Mouse (Mus musculus) bone marrow, adult 2 months (tissue): ENCODE measurements around the gene Sorbs1. TPM values are rescaled to one million over a fixed set of nuclear protein-coding genes. Genes with fewer than 3 reads are reported as not detected.

Source experiments
- H3K27ac ChIP-seq: fragments of 200-500 bp; 2 replicates; pipeline ENCODE4 v1.5.1; 2012; ENCODE audit warnings: low read depth, mild to moderate bottlenecking, control low read depth, inconsistent platforms, low read length; ENCODE audit not compliant: control insufficient read depth, poor library complexity, insufficient read depth
- H3K4me1 ChIP-seq: fragments of 200-500 bp; 2 replicates; pipeline ENCODE4 v1.6.1; 2011; ENCODE audit warnings: low read length; ENCODE audit not compliant: control insufficient read depth, insufficient read depth
- H3K4me3 ChIP-seq: fragments of 200-500 bp; replicated peaks from 2 replicates; pipeline ENCODE3; 2011; ENCODE audit warnings: mild to moderate bottlenecking, low read depth, low read length, control low read depth; ENCODE audit not compliant: control insufficient read depth
- CTCF ChIP-seq: fragments of 200-500 bp; IDR thresholded peaks from 2 replicates; pipeline ENCODE4 v1.5.1; 2011; ENCODE audit warnings: low read length, control low read depth; ENCODE audit not compliant: control insufficient read depth, insufficient read depth
- POLR2A ChIP-seq: fragments of 200-500 bp; IDR thresholded peaks from 2 replicates; pipeline ENCODE4 v1.6.1; 2011; ENCODE audit warnings: low read depth, mild to moderate bottlenecking, control low read depth, low read length, borderline replicate concordance; ENCODE audit not compliant: control insufficient read depth
- WGBS: fragments of 180-500 bp; shearing (Covaris S2); methylation state at CpG from one replicate; pipeline ENCODE4 v1.1.7; 2018; 5-methylcytosine and 5-hydroxymethylcytosine counted together
- polyA plus RNA-seq: library from polyadenylated mRNA; stranded (reverse); fragments of >200 nt; gene quantifications from 2 replicates; pipeline ENCODE4 v1.2.4, GENCODE M21; 2011; ENCODE audit warnings: low replicate concordance; ENCODE audit not compliant: missing spikeins, insufficient read depth, insufficient read length

Gene Sorbs1
- polyA plus RNA-seq, 1 experiment: 26.1 TPM

DNA sequence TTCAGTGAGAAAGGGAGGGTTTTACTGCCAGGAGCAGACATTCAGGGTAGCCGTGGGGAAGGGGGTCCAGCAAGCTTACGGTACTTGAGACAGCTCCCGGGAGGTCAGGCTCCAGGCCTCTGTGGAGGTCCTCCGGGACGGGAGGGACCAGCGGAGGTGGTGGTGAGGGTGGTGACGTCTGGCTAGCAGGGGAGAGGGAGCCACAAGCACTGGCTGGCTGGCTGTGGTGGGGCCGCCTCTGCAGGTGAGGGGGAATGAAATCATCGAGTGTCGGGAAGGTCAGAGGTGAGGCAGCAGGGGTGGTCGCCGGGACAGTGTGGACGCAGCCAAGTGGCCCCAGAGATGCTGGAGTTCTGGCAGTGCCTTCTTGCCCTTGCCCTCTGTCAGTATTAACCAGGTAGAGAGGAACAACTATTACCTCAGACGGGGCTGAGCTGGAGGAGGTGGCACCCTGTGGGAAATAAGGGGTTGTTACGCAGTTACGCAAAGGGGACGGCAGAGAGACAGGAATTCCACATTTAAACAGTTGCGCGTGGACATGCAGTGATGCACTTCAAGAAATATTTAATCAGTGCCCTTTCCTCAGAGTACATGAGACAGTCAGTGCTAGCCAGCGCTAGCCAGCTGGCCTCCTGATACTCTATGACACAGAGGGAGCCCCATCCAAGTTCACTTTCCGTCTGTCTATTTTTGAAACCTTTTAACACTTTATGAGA lies 136.9 kb downstream of the Sorbs1 start:
- no peaks in the 10 kb centered on the region for H3K4me1 ChIP-seq
- H3K27ac ChIP-seq: no peak overlapping the region
- no peak for TF ChIP-seq CTCF
- no peak for TF ChIP-seq POLR2A
- no peak overlapping the region for H3K4me3 ChIP-seq
- 87% methylated on average over 21 of the region's 21 CpGs for WGBS

DNA sequence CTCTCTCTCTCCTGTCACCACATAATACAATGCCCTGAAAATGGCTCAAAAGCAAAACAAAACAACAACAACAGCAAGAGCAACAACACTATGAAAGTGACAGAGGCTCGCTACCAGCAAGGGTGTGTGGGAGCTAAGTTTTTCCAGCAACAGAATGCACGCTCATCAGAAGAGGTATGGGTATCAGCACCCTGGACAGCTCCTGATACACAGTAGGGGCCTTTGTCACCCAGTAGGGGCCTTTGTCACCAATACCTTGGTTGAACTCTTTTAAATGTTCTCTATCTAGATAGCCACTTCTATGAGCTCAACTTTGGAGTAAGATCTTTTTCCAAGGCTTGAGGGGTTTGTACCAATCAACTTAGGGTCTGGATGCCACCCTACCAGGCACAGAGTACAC lies 138.9 kb downstream of the Sorbs1 start:
- Histone ChIP-seq H3K4me1 (no peaks in the 10 kb centered on the region), H3K27ac (no peak overlapping the region), H3K4me3 (no peak overlapping the region)
- TF ChIP-seq POLR2A (no peak), CTCF (no peak)
- WGBS: 82% methylated on average over 2 of the region's 2 CpGs

DNA sequence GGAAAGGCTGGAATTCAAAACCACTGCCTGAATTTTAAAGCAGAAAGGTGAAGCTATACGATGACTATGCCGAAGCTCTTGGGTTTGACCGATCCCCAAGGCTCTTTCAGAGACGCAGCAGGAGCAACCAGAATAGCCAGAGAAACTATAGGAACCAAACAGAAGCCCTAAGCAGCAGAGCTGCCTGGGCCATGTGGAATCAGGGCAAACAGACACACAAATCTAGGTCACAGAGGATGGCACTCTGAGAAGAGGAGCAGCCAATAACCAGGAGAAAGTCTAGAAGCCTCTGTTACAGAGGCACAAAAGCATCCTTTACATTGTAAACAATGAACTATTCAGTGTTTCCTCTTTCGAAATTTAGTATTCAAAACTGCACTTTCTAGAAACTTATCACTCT lies 140.9 kb downstream of the Sorbs1 start:
- Histone ChIP-seq H3K4me3 (no peak overlapping the region), H3K27ac (no peak overlapping the region), H3K4me1 (no peaks in the 10 kb centered on the region)
- TF ChIP-seq POLR2A (no peak), CTCF (no peak)
- WGBS: 91% methylated on average over 5 of the region's 5 CpGs

DNA sequence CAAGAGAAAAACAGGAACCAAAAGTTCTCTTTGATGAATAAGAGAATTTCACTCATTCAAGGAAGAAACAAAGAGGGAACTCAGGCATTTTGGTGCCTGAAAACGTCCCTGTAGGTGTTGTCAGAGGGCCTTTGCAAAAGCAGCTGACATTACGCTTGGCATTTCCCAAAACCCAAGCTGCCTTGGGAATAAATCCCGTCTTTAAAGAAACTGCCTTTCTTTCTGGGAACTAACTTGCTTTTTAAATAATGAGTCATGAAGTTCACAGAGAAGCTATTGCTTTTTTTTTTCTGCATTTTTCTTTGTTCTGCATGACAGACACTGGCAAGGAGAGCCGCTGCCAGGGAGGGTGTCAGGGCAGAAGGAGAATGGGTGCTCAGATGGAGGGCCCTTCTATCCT lies 141.7 kb downstream of the Sorbs1 start:
- TF ChIP-seq CTCF (no peak), POLR2A (no peak)
- 48% methylated on average over 4 of the region's 4 CpGs for WGBS
- no peak overlapping the region for H3K4me3 ChIP-seq
- H3K27ac ChIP-seq: no peak overlapping the region
- no peaks in the 10 kb centered on the region for H3K4me1 ChIP-seq

DNA sequence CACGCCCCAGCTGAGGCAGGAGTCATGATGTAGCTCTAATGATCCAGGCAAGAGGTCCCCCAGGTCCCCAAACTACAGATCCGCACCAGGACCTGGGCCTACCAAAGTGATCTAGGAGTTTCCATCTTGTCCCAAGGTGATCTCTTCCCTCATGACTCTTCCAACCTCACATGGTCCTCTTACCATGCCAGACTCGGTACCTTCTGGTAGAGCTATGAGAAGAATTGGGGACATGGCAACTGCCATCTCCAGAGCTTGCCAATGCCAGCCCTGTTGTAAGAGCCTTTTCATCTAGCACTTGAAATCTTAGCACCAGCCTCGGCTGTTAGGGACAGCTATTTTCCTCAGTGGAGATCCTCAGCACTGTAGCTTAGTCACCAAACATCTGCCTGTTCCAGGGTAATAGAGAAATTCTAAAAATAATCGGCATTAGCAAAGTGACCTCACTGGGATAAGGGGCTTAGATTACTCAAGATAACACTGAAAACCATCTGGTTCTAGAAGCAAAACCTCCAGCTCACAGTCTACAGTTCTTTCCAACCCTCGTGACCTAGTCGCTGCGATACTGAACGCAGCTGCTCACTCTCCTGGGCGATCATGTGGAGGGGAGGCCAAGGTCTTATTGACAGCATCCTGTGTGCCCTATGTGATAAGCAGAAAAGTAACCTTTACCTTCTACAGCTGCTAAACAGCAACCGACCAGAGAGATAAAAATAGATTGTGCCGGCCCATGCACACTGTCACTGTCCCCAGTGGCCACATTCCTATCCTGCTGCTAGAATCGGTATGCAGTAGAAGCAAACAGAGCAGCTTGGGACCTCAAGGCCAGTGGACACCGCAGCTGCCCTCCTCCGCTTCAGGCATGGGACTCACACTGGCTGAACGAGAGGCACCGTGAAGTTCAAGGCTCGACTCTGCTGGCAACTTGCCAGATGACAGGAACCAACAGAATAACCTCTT lies 143.4 kb downstream of the Sorbs1 start:
- no peak overlapping the region for H3K27ac ChIP-seq
- 62% methylated on average over 18 of the region's 18 CpGs for WGBS
- H3K4me3 ChIP-seq: no peak overlapping the region
- TF ChIP-seq CTCF (no peak), POLR2A (no peak)
- H3K4me1 ChIP-seq: peaks cover 2% of the 10 kb centered on the region; the same call in 1 of the 2 replicates

DNA sequence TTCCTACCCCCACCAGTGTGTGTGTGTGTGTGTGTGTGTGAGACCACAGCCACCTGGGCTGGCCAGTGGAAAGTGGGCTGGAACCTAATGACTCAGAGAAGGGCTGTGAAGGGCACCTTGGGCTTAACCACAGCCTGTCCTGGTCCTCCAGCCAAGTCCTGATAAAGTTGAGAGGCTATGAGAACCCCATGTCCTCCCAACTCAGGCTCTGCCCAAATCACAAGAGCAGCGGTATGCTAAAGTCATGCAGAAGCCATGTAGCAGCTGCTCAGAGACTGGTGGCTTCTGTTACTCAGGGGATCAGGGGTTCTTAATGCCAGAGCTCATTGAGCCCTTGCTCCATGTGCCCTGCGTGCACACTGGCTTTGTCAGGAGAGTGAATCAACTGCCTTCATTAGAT lies 145.1 kb downstream of the Sorbs1 start:
- WGBS: 89% methylated on average over 2 of the region's 2 CpGs

DNA sequence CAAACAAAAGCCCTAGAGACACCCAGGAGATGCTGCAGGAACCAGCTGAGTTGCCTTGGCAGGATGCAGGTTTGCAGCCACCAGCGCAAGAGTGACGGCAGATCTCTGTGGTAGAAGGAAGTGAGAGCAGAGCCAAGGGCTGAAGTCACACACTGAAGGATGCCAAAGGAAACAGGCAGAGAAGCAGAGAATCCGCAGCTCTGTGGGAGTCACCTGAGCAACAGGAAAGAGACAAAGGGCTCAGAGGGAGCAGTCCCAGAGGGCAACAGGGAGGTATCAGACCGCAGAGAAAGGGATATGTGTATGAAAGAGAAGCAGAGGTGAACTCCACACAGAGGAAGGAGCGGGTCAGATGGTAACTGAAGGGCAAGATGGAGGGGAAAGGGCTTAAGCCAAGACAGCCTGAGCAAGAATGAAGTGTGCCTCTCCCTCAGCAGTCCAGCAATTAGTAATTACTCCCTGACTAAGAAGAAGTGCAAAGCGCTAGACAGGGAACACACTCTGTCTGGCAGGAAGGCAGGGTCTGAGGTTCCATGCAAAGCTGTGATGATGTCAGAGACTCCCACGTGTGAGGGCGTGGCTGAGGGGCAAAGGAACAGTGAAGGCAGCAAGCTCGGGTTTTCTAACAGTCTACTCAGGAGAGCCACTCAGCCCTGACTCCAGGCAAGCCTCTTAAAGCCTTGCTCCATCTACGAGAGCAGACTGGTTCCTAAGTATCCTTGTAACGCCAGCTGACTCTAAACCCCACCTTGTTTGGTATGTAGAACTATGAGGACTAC lies 147.2 kb downstream of the Sorbs1 start:
- TF ChIP-seq POLR2A (no peak), CTCF (no peak)
- peaks cover 2% of the 10 kb centered on the region; the same call in 1 of the 2 replicates for H3K4me1 ChIP-seq
- H3K27ac ChIP-seq: no peak overlapping the region
- peak overlapping the region; percentile 35 for H3K4me3 ChIP-seq
- 18% methylated on average over 11 of the region's 11 CpGs for WGBS

More for the DNA sequence above, 145.1 kb downstream of the Sorbs1 start:
- no peak for TF ChIP-seq POLR2A
- TF ChIP-seq CTCF: no peak
- H3K27ac ChIP-seq: no peak overlapping the region
- H3K4me1 ChIP-seq: peaks cover 2% of the 10 kb centered on the region; the same call in 1 of the 2 replicates
- no peak overlapping the region for H3K4me3 ChIP-seq

DNA sequence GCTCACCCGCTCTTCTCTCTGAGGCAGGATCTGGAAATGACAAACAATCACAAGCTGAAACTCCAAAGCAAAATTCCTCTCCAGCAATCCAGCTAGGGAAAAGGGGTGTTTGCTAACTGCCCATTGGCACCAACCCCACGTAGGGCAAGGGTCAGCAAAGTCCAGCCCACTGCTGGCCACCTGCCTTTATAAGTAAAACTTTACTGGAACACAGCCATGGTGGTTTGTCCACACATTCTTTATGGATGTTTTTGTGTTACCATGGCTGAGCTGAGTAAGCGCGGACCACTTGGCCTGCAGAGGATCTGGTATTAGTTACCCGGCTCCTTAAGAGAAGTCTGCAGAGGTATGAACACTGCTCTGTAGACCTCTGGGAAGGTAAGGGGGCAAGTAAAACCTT lies 148.4 kb downstream of the Sorbs1 start:
- Histone ChIP-seq H3K4me1 (peaks cover 2% of the 10 kb centered on the region; the same call in 1 of the 2 replicates), H3K4me3 (no peak overlapping the region), H3K27ac (no peak overlapping the region)
- 91% methylated on average over 5 of the region's 5 CpGs for WGBS
- TF ChIP-seq CTCF (no peak), POLR2A (no peak)

DNA sequence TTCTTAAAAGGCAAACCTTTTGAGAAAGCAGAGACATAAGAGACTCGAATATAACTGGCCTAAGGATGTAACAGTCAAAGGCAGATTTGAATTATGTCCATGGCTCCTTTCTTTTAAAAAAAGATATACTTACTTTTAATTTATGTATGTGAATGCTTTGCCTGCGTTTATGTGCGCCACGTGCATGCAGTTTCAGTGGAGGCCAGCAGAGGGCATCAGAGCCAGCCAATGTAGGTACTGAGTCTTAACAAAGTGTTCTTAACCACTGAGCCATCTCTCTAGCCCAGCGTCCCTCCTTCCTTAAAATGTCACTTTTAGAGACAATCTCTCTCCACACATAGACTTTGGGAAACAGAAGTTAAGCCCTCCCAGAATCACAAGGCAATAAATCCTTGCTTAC lies 150.1 kb downstream of the Sorbs1 start:
- WGBS: 95% methylated on average over 5 of the region's 5 CpGs
- no peak for TF ChIP-seq POLR2A
- peak; percentile 44 for TF ChIP-seq CTCF
- peaks cover 2% of the 10 kb centered on the region; the same call in 1 of the 2 replicates for H3K4me1 ChIP-seq
- no peak overlapping the region for H3K4me3 ChIP-seq
- H3K27ac ChIP-seq: no peak overlapping the region
